Comparison of ENCODE assay signal across 23 mouse cellular contexts in genomic region chr4:135157329-135157728, GRCm38 (mm10). TPM values are rescaled to one million over a fixed set of nuclear protein-coding genes. Genes with fewer than 3 reads are reported as not detected.
DNase-seq lines count a peak whose midpoint lies in the region; ATAC-seq and TF ChIP-seq lines count a peak whose summit lies in the region.
"Had no signal": no experiment of that assay in that cellular context is flagged by ENCODE, and none has a peak within 500 bp of the region (broad histone marks: within the 10 kb centered on the region; RNA-seq: fewer than 3 reads in every experiment).

No protein-coding gene starts in this region.

- no peak overlapping the region for H3K4me3 ChIP-seq in embryonic facial prominence, embryonic 13.5 days
- H3K4me3 ChIP-seq in embryonic facial prominence, embryonic 10.5 days, result no peak overlapping the region
- H3K4me3 ChIP-seq in limb, embryonic 15.5 days, result no peak overlapping the region
- H3K4me3 ChIP-seq in cerebellum, adult 2 months (replicated peaks; ENCODE audit: insufficient read depth, low read depth, low read length), result no peak overlapping the region
- H3K4me3 ChIP-seq: heart, adult 2 months; heart, embryonic 13.5 days; hindbrain, embryonic 12.5 days; limb, embryonic 12.5 days; liver, embryonic 13.5 days; midbrain, embryonic 15.5 days had no signal

- no peak overlapping the region for H3K9ac ChIP-seq in embryonic facial prominence, embryonic 13.5 days
- no peak overlapping the region for H3K9ac ChIP-seq in limb, embryonic 15.5 days
- H3K9ac ChIP-seq: heart, embryonic 13.5 days; hindbrain, embryonic 12.5 days; limb, embryonic 12.5 days; liver, embryonic 13.5 days; midbrain, embryonic 15.5 days had no signal

- TF ChIP-seq CTCF in cerebellum, adult 2 months (IDR thresholded peaks at IDR 0.05; ENCODE audit: borderline replicate concordance, insufficient read depth, low read depth, low read length), result no peak

- 13% methylated on average over 6 of the region's 6 CpGs for WGBS in embryonic facial prominence, embryonic 13.5 days
- WGBS in embryonic facial prominence, embryonic 10.5 days, result 7% methylated on average over 6 of the region's 6 CpGs
- WGBS in limb, embryonic 15.5 days, result 23% methylated on average over 6 of the region's 6 CpGs
- 12% methylated on average over 6 of the region's 6 CpGs for WGBS in cerebellum, adult 2 months

- H3K9me3 ChIP-seq in embryonic facial prominence, embryonic 13.5 days, result no peaks in the 10 kb centered on the region
- no peaks in the 10 kb centered on the region for H3K9me3 ChIP-seq in embryonic facial prominence, embryonic 10.5 days
- no peaks in the 10 kb centered on the region for H3K9me3 ChIP-seq in limb, embryonic 15.5 days
- H3K9me3 ChIP-seq: heart, embryonic 13.5 days; hindbrain, embryonic 12.5 days; limb, embryonic 12.5 days; liver, embryonic 13.5 days; midbrain, embryonic 15.5 days had no signal

- no peak overlapping the region for H3K27ac ChIP-seq in embryonic facial prominence, embryonic 13.5 days
- H3K27ac ChIP-seq in embryonic facial prominence, embryonic 10.5 days (replicated peaks), result no peak overlapping the region
- H3K27ac ChIP-seq in limb, embryonic 15.5 days, result no peak overlapping the region
- no peak overlapping the region for H3K27ac ChIP-seq in cerebellum, adult 2 months (ENCODE audit: insufficient read depth, low read length)
- H3K27ac ChIP-seq: heart, adult 2 months; heart, embryonic 13.5 days; hindbrain, embryonic 12.5 days; limb, embryonic 12.5 days; liver, embryonic 13.5 days; midbrain, embryonic 15.5 days had no signal

- DNase-seq in embryonic facial prominence, embryonic 10.5 days (ENCODE audit: low spot score), result no peak
- DNase-seq in thymus, postnatal 14 days, result peak; percentile 61
- DNase-seq in thymus, postnatal 10 days (ENCODE audit: low spot score in 2 of 2), result no peak
- peak; percentile 67 for DNase-seq in thymus, postnatal 4 days
- no peak for DNase-seq in cerebellum, adult 2 months
- DNase-seq in cerebellum, postnatal 4 days (ENCODE audit: low spot score in 2 of 2), result no peak
- DNase-seq: adrenal gland, postnatal 14 days; cerebellum, adult 9-10 months; gastrocnemius, postnatal 25 days; heart, adult 2 months; kidney, adult 8-10 months; kidney, postnatal 10 days; liver, embryonic 13.5 days; lung, adult 2 months; right cerebral cortex, adult 18-20 months; right cerebral cortex, postnatal 4 days had no signal

- peaks cover 82% of the 10 kb centered on the region for H3K4me1 ChIP-seq in embryonic facial prominence, embryonic 13.5 days
- H3K4me1 ChIP-seq in embryonic facial prominence, embryonic 10.5 days, result peaks cover 66% of the 10 kb centered on the region
- peaks cover 59% of the 10 kb centered on the region for H3K4me1 ChIP-seq in limb, embryonic 15.5 days
- H3K4me1 ChIP-seq in cerebellum, adult 2 months (ENCODE audit: control insufficient read depth, insufficient read depth, low read length), result no peaks in the 10 kb centered on the region

- ATAC-seq in embryonic facial prominence, embryonic 13.5 days (ENCODE audit: insufficient number of reproducible peaks, insufficient read depth, low FRiP score, low TSS enrichment, low read depth), result no peak
- ATAC-seq in limb, embryonic 15.5 days (ENCODE audit: insufficient number of reproducible peaks, low FRiP score, low TSS enrichment, low read depth), result no peak
- ATAC-seq: midbrain, embryonic 15.5 days had no signal

- H3K36me3 ChIP-seq in embryonic facial prominence, embryonic 13.5 days, result no peaks in the 10 kb centered on the region
- no peaks in the 10 kb centered on the region for H3K36me3 ChIP-seq in embryonic facial prominence, embryonic 10.5 days (replicated peaks)
- no peaks in the 10 kb centered on the region for H3K36me3 ChIP-seq in limb, embryonic 15.5 days
- H3K36me3 ChIP-seq: heart, embryonic 13.5 days; hindbrain, embryonic 12.5 days; limb, embryonic 12.5 days; liver, embryonic 13.5 days; midbrain, embryonic 15.5 days had no signal

- H3K27me3 ChIP-seq in embryonic facial prominence, embryonic 13.5 days, result peaks cover 90% of the 10 kb centered on the region
- H3K27me3 ChIP-seq in embryonic facial prominence, embryonic 10.5 days (replicated peaks; ENCODE audit: low read depth, poor library complexity, severe bottlenecking), result peaks cover 93% of the 10 kb centered on the region
- peaks cover 78% of the 10 kb centered on the region for H3K27me3 ChIP-seq in limb, embryonic 15.5 days
- peaks cover 25% of the 10 kb centered on the region; the same call in 1 of the 2 replicates for H3K27me3 ChIP-seq in cerebellum, adult 2 months (ENCODE audit: control insufficient read depth, insufficient read depth, low read length)

- TF ChIP-seq POLR2A in cerebellum, adult 2 months (IDR thresholded peaks at IDR 0.05; ENCODE audit: borderline replicate concordance, insufficient read depth, low read length), result no peak

- peak overlapping the region; percentile 31; the same call in 1 of the 2 replicates for H3K4me2 ChIP-seq in embryonic facial prominence, embryonic 13.5 days
- H3K4me2 ChIP-seq in limb, embryonic 15.5 days, result peak overlapping the region; percentile 3; the same call in 1 of the 2 replicates
- H3K4me2 ChIP-seq: heart, embryonic 13.5 days; hindbrain, embryonic 12.5 days; liver, embryonic 13.5 days; midbrain, embryonic 15.5 days had no signal

RNA-seq across cellular contexts. Expression of gene Runx3, which starts 36.9 kb away (rescaled TPM):
- polyA plus RNA-seq in embryonic facial prominence, embryonic 13.5 days (2015; fragmentation: Nextera tagmentation; extraction: Ambion mirVana), result 3.1 and 3.9 TPM in 2 replicates
- polyA plus RNA-seq in embryonic facial prominence, embryonic 10.5 days (2016; fragmentation: Nextera tagmentation; extraction: Ambion mirVana), result 0.04 TPM in 2 replicates
- 4.4 and 4.6 TPM in 2 replicates for polyA plus RNA-seq in limb, embryonic 15.5 days (2015; fragmentation: Nextera tagmentation; extraction: Ambion mirVana)
- polyA plus RNA-seq in cerebellum, adult 2 months (2012; rRNA removed), result 0.05 TPM in 1 of 2 replicates, not detected in the other
- polyA plus RNA-seq: midbrain, embryonic 15.5 days; neural tube, embryonic 14.5 days had no signal

Comparison
In these comparisons a context has a peak if more than half of its experiments do, and no peak if none do; other contexts are left out.
1. DNase-seq: peak in thymus, postnatal 14 days (single experiment) and thymus, postnatal 4 days (single experiment); none in embryonic facial prominence, embryonic 10.5 days (single experiment), thymus, postnatal 10 days (0 of 2), cerebellum, adult 2 months (0 of 2) and cerebellum, postnatal 4 days (0 of 2).